Mouse (Mus musculus) neural tube, embryonic 12.5 days (tissue): ENCODE measurements around the gene Pdzk1ip1. TPM values are rescaled to one million over a fixed set of nuclear protein-coding genes. Genes with fewer than 3 reads are reported as not detected.

ENCODE experiments used
- ATAC-seq: fragments of 200-750 bp; cut with Nextera tagmentation; 2 replicates; pipeline ENCODE4 v1.8.0; 2017; ENCODE audit warnings: low read depth, mild to moderate bottlenecking, moderate TSS enrichment, moderate library complexity; ENCODE audit not compliant: low FRiP score
- H3K27ac ChIP-seq: fragments of 300-500 bp; sonication (generic); 2 replicates; pipeline ENCODE4 v1.5.1; 2016
- H3K27me3 ChIP-seq: fragments of 300-500 bp; sonication (generic); replicated peaks from 2 replicates; pipeline ENCODE4 v1.6.1; 2016; ENCODE audit warnings: mild to moderate bottlenecking
- H3K36me3 ChIP-seq: fragments of 300-500 bp; sonication (generic); 2 replicates; pipeline ENCODE4 v1.6.1; 2016; ENCODE audit warnings: mild to moderate bottlenecking
- H3K4me1 ChIP-seq: fragments of 300-500 bp; sonication (generic); 2 replicates; pipeline ENCODE4 v1.6.1; 2016
- H3K4me2 ChIP-seq: fragments of 300-500 bp; sonication (generic); replicated peaks from 2 replicates; pipeline ENCODE4 v1.6.1; 2016; ENCODE audit warnings: mild to moderate bottlenecking
- H3K4me3 ChIP-seq: fragments of 300-500 bp; sonication (generic); 2 replicates; pipeline ENCODE4 v1.5.1; 2016
- H3K9ac ChIP-seq: fragments of 300-500 bp; sonication (generic); 2 replicates; pipeline ENCODE4 v1.6.1; 2016; ENCODE audit warnings: mild to moderate bottlenecking
- H3K9me3 ChIP-seq: fragments of 300-500 bp; sonication (generic); 2 replicates; pipeline ENCODE4 v1.6.1; 2016; ENCODE audit warnings: mild to moderate bottlenecking
- WGBS: fragments of 180-500 bp; shearing (Covaris S2); methylation state at CpG from one replicate; pipeline ENCODE4 v1.1.7; 2016; 5-methylcytosine and 5-hydroxymethylcytosine counted together
- polyA plus RNA-seq: library from polyadenylated mRNA; unstranded; fragments of >200 nt; fragmentation: Nextera tagmentation; extraction: Ambion mirVana; gene quantifications from 2 replicates; pipeline ENCODE4 v1.2.1, GENCODE M21; 2016

Pdzk1ip1 gene
- polyA plus RNA-seq, 1 experiment from 2014 or later, result 8.0 TPM

- Histone ChIP-seq H3K4me2 (peak overlapping the region; percentile 25), H3K9ac (no peak overlapping the region), H3K4me1 (peaks cover 7% of the 10 kb centered on the region), H3K4me3 (no peak overlapping the region), H3K27me3 (peaks cover 43% of the 10 kb centered on the region), H3K27ac (no peak overlapping the region), H3K36me3 (no peaks in the 10 kb centered on the region), H3K9me3 (no peaks in the 10 kb centered on the region)
- WGBS, result under 1% methylated on average over 6 of the region's 6 CpGs
- ATAC-seq, result no peak
Observed at GRCm38 (mm10) chr4:115097146-115097496, 8.6 kb downstream of the Pdzk1ip1 start.

- Histone ChIP-seq H3K27me3 (peaks cover 12% of the 10 kb centered on the region), H3K4me3 (no peak overlapping the region), H3K27ac (no peak overlapping the region), H3K4me1 (no peaks in the 10 kb centered on the region), H3K36me3 (no peaks in the 10 kb centered on the region), H3K4me2 (no peak overlapping the region), H3K9ac (no peak overlapping the region), H3K9me3 (no peaks in the 10 kb centered on the region)
- ATAC-seq, result peak; percentile 18; the same call in 1 of the 2 replicates
- WGBS, result 44% methylated on average over 6 of the region's 6 CpGs
Observed at GRCm38 (mm10) chr4:115101682-115102081, 13.2 kb downstream of the Pdzk1ip1 start.

GRCm38 (mm10) chr4:115103510-115103909, 15.0 kb downstream of the Pdzk1ip1 start:
- Histone ChIP-seq H3K36me3 (no peaks in the 10 kb centered on the region), H3K27me3 (0 out of 2 replicates have a peak, but pooled peaks cover 1% of the 10 kb centered on the region), H3K4me3 (no peak overlapping the region), H3K4me1 (no peaks in the 10 kb centered on the region), H3K9me3 (0 out of 2 replicates have a peak, but pooled peaks cover 3% of the 10 kb centered on the region), H3K27ac (no peak overlapping the region), H3K4me2 (no peak overlapping the region), H3K9ac (no peak overlapping the region)
- 70% methylated on average over 4 of the region's 4 CpGs for WGBS
- ATAC-seq, result no peak

DNA sequence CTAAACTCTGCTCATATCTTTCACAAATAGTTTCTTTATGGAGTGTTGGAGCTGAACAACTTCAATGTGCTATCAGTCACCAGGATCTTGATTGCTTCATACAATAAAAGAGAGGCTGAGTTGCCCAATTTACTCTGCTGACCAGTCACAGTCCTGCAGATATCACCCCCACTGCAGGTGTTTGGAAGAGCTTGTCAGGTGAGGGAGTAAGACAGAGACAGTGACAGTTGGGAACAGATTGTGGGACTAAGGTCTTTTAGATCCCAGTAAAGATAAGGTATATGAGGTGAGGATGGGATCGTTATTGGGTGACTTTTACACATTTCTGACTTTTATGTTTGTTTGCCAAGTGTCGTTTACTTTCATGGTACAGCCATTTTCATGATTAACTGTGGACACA, 22.7 kb downstream of the Pdzk1ip1 start:
- H3K4me1 ChIP-seq, result no peaks in the 10 kb centered on the region
- H3K27me3 ChIP-seq, result no peaks in the 10 kb centered on the region
- 79% methylated on average over 2 of the region's 2 CpGs for WGBS
- H3K36me3 ChIP-seq, result no peaks in the 10 kb centered on the region
- H3K9ac ChIP-seq, result no peak overlapping the region
- H3K27ac ChIP-seq, result no peak overlapping the region
- no peak overlapping the region for H3K4me2 ChIP-seq
- 0 out of 2 replicates have a peak, but pooled peaks cover 3% of the 10 kb centered on the region for H3K9me3 ChIP-seq
- no peak overlapping the region for H3K4me3 ChIP-seq
- no peak for ATAC-seq

DNA sequence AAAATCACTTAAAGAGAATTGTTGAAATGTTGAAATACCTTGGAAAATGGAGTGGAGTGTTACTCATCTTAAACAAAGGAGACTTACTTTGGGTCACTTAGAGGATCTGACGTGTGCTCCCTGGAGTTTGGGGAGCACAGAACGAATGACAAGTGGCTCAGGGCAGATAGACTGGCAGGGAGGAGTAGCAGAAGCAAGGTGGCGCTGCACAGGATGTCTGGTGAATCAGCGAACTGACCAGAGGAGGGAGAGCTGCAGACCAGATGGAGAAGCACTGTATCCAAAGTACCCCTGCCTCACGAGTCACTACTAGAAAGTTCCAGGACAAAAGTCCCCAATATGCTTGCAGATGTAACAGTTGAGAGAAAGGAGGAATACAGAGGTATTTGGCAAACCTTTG, 24.8 kb downstream of the Pdzk1ip1 start:
- 26% methylated on average over 5 of the region's 5 CpGs for WGBS
- H3K9ac ChIP-seq, result no peak overlapping the region
- no peaks in the 10 kb centered on the region for H3K9me3 ChIP-seq
- no peak overlapping the region for H3K4me2 ChIP-seq
- no peaks in the 10 kb centered on the region for H3K27me3 ChIP-seq
- no peak overlapping the region for H3K27ac ChIP-seq
- no peaks in the 10 kb centered on the region for H3K36me3 ChIP-seq
- H3K4me3 ChIP-seq, result no peak overlapping the region
- no peaks in the 10 kb centered on the region for H3K4me1 ChIP-seq
- no peak for ATAC-seq

DNA sequence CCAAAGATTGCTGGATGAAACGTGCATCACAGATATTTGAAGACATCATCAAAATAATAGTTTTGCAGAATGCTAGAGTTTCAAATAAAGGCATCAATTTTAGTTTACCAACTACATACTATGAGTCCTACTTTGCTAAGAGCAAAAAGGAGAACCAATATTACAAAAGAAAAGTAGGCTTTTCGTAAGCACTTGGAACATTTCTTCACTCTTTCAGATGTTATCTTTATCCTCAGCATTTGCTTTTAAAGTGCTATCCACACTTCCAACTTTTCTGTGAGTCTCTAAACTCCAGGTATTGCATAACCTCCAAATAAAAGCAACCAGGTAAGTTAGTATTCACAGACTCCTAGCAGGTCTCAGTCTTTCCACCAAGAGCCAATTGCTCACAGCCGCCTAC, 31.1 kb downstream of the Pdzk1ip1 start:
- no peaks in the 10 kb centered on the region for H3K36me3 ChIP-seq
- no peaks in the 10 kb centered on the region for H3K27me3 ChIP-seq
- no peak overlapping the region for H3K9ac ChIP-seq
- no peak overlapping the region for H3K27ac ChIP-seq
- H3K4me2 ChIP-seq, result no peak overlapping the region
- WGBS, result 91% methylated on average over 3 of the region's 3 CpGs
- H3K4me3 ChIP-seq, result no peak overlapping the region
- no peaks in the 10 kb centered on the region for H3K4me1 ChIP-seq
- H3K9me3 ChIP-seq, result no peaks in the 10 kb centered on the region
- ATAC-seq, result no peak

- H3K4me1 ChIP-seq, result no peaks in the 10 kb centered on the region
- H3K4me3 ChIP-seq, result no peak overlapping the region
- no peaks in the 10 kb centered on the region for H3K27me3 ChIP-seq
- H3K36me3 ChIP-seq, result no peaks in the 10 kb centered on the region
- no peak overlapping the region for H3K4me2 ChIP-seq
- 78% methylated on average over 2 of the region's 2 CpGs for WGBS
- H3K9me3 ChIP-seq, result no peaks in the 10 kb centered on the region
- H3K9ac ChIP-seq, result no peak overlapping the region
- no peak for ATAC-seq
- no peak overlapping the region for H3K27ac ChIP-seq
Observed at GRCm38 (mm10) chr4:115121162-115121561, 32.7 kb downstream of the Pdzk1ip1 start.

- Histone ChIP-seq H3K4me1 (no peaks in the 10 kb centered on the region), H3K4me3 (no peak overlapping the region), H3K9ac (no peak overlapping the region), H3K27ac (no peak overlapping the region), H3K36me3 (no peaks in the 10 kb centered on the region), H3K27me3 (no peaks in the 10 kb centered on the region), H3K4me2 (no peak overlapping the region), H3K9me3 (no peaks in the 10 kb centered on the region)
- ATAC-seq, result no peak
- WGBS, result 86% methylated on average over 5 of the region's 5 CpGs
Observed at GRCm38 (mm10) chr4:115121608-115122007, 33.1 kb downstream of the Pdzk1ip1 start.

GRCm38 (mm10) chr4:115123507-115123906, 35.0 kb downstream of the Pdzk1ip1 start:
- ATAC-seq, result no peak
- WGBS, result 73% methylated on average over 2 of the region's 2 CpGs
- Histone ChIP-seq H3K4me2 (no peak overlapping the region), H3K27ac (no peak overlapping the region), H3K27me3 (no peaks in the 10 kb centered on the region), H3K4me3 (no peak overlapping the region), H3K9me3 (no peaks in the 10 kb centered on the region), H3K36me3 (no peaks in the 10 kb centered on the region), H3K4me1 (no peaks in the 10 kb centered on the region), H3K9ac (no peak overlapping the region)

DNA sequence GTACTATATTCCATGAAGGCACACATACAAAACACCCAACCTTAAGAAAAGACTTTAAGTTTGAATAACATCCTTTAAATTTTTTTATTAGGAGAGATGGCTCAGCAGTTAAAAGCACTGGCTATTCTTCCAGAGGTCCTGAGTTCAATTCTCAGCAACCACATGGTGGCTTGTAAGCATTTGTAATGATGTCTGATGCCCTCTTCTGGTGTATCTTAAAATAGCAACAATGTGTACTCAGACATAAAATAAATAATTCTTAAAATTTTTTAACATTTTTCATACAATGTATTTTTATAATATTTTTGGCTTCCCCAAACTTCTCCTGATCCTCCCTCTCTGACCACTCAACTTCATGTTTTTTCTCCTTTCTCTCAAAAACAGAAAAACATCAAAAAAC, 36.2 kb downstream of the Pdzk1ip1 start:
- Histone ChIP-seq H3K9me3 (no peaks in the 10 kb centered on the region), H3K36me3 (no peaks in the 10 kb centered on the region), H3K4me2 (no peak overlapping the region), H3K4me1 (no peaks in the 10 kb centered on the region), H3K9ac (no peak overlapping the region), H3K4me3 (no peak overlapping the region), H3K27ac (no peak overlapping the region), H3K27me3 (no peaks in the 10 kb centered on the region)
- ATAC-seq, result no peak

DNA sequence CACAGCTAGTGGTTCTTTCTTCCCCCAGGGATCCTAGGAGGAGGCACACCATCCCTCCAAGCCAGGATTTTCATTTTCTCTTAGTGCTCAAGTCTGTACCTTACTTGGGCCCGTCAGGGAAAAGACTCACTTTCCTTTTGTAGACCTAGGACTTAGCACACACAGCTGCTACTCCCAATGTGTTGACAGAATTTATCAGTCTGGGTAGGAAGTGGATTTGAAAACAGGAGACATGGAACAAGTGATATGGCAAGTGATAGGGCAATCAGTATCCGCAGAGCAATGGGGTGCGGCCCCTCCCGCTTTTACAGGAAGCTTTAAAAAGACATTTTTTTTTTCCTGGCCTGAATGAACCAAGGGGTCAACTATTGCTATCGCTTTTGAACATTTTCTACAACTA, 44.6 kb downstream of the Pdzk1ip1 start:
- Histone ChIP-seq H3K4me1 (peaks cover 6% of the 10 kb centered on the region), H3K27ac (no peak overlapping the region), H3K4me2 (peak overlapping the region; percentile 75), H3K9me3 (no peaks in the 10 kb centered on the region), H3K36me3 (no peaks in the 10 kb centered on the region), H3K9ac (no peak overlapping the region), H3K27me3 (peaks cover 16% of the 10 kb centered on the region), H3K4me3 (peak overlapping the region; percentile 39; the same call in 1 of the 2 replicates)
- WGBS, result 9% methylated on average over 5 of the region's 5 CpGs
- no peak for ATAC-seq

GRCm38 (mm10) chr4:115133621-115134295, 45.2 kb downstream of the Pdzk1ip1 start, which contains the start of gene Cyp4x1:
Cyp4x1 (minus strand) TSS chr4:115134281.
- no peaks in the 10 kb centered on the region for H3K9me3 ChIP-seq
- no peak within 1 kb of the TSS for H3K27ac ChIP-seq
- H3K4me2 ChIP-seq, result peak within 1 kb of the TSS; percentile 75
- H3K27me3 ChIP-seq, result peaks cover 16% of the 10 kb centered on the region
- peak; percentile 88 for ATAC-seq
- peak within 1 kb of the TSS; percentile 56 for H3K9ac ChIP-seq
- peak within 1 kb of the TSS; percentile 39 for H3K4me3 ChIP-seq
- WGBS, result under 1% methylated on average over 29 of the region's 29 CpGs
- H3K36me3 ChIP-seq, result no peaks in the 10 kb centered on the region
- peaks cover 6% of the 10 kb centered on the region for H3K4me1 ChIP-seq

DNA sequence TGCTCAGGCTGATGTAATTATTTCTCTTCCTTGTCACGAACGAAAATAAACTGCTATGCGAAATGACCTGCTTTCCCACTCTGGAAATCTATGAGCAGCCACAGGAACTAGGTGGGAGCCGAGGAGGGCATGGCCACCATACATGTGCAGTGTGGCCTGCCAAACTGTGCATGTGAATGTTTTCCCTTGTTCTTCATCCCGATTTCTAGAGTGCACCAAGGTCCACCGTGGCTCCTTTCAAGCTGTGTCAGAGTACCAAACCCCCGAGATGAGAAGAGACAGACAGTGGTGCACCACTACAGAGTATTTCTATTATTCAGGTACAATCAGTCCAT, 45.8 kb downstream of the Pdzk1ip1 start:
- H3K36me3 ChIP-seq, result no peaks in the 10 kb centered on the region
- H3K27ac ChIP-seq, result no peak overlapping the region
- peak; percentile 61 for ATAC-seq
- peaks cover 6% of the 10 kb centered on the region for H3K4me1 ChIP-seq
- WGBS, result 17% methylated on average over 7 of the region's 7 CpGs
- peaks cover 16% of the 10 kb centered on the region for H3K27me3 ChIP-seq
- H3K4me3 ChIP-seq, result peak overlapping the region; percentile 39; the same call in 1 of the 2 replicates
- no peaks in the 10 kb centered on the region for H3K9me3 ChIP-seq
- 0 out of 2 replicates have a peak overlapping the region, but pooled peaks have one; percentile 56 for H3K9ac ChIP-seq
- peak overlapping the region; percentile 75 for H3K4me2 ChIP-seq
